Mouse (Mus musculus): ENCODE measurements around the gene Slc19a3. TPM values are rescaled to one million over a fixed set of nuclear protein-coding genes. Genes with fewer than 3 reads are reported as not detected.
"Not testable (repeated sequence)": the region's sequence is repeated elsewhere in the genome, so short reads cannot be mapped to it uniquely, and the experiment has no call there.

The Slc19a3 gene
- polyA plus RNA-seq, 1 experiment, result 0.12 TPM

- DNase-seq (ENCODE audit: low read depth, low spot score), result no peak
- WGBS, result 82% methylated on average over 10 of the region's 10 CpGs
Measured at GRCm38 (mm10) chr1:83015329-83015879, 22.8 kb downstream of the Slc19a3 start.

- no peak for DNase-seq (ENCODE audit: low read depth, low spot score)
- 53% methylated on average over 3 of the region's 3 CpGs for WGBS
Measured at GRCm38 (mm10) chr1:83014477-83014876, 23.8 kb downstream of the Slc19a3 start.

GRCm38 (mm10) chr1:83007471-83007870 lies 30.8 kb downstream of the Slc19a3 start:
- 36% methylated on average over 6 of the region's 6 CpGs for WGBS
- no peak for DNase-seq (ENCODE audit: low read depth, low spot score)

- WGBS, result 70% methylated on average over 8 of the region's 8 CpGs
- no peak for DNase-seq (ENCODE audit: low read depth, low spot score)
Measured at GRCm38 (mm10) chr1:83006218-83007179, 31.7 kb downstream of the Slc19a3 start.

GRCm38 (mm10) chr1:83000306-83000705 lies 37.9 kb downstream of the Slc19a3 start, which contains the start of gene Gm47959:
Gene Gm47959, plus strand, starts transcription at chr1:83000548.
- WGBS, result 97% methylated on average over 9 of the region's 9 CpGs
- not testable (repeated sequence) for DNase-seq (ENCODE audit: low read depth, low spot score)

GRCm38 (mm10) chr1:82993947-82994346 lies 44.3 kb downstream of the Slc19a3 start:
- 94% methylated on average over 3 of the region's 3 CpGs for WGBS
- DNase-seq (ENCODE audit: low read depth, low spot score), result no peak

GRCm38 (mm10) chr1:82992093-82992492 lies 46.2 kb downstream of the Slc19a3 start:
- 39% methylated on average over 6 of the region's 6 CpGs for WGBS
- peak; percentile 69 for DNase-seq (ENCODE audit: low read depth, low spot score)

- DNase-seq (ENCODE audit: low read depth, low spot score), result no peak
Measured at GRCm38 (mm10) chr1:82991596-82991995, 46.7 kb downstream of the Slc19a3 start.

GRCm38 (mm10) chr1:82991062-82991461 lies 47.2 kb downstream of the Slc19a3 start:
- DNase-seq (ENCODE audit: low read depth, low spot score), result peak; percentile 72
- WGBS, result 23% methylated on average over 4 of the region's 4 CpGs

More at GRCm38 (mm10) chr1:82991596-82991995, 46.7 kb downstream of the Slc19a3 start:
- WGBS, result 70% methylated on average over 3 of the region's 3 CpGs

GRCm38 (mm10) chr1:82987530-82988198 lies 50.6 kb downstream of the Slc19a3 start:
- DNase-seq (ENCODE audit: low read depth, low spot score), result no peak
- WGBS, result 33% methylated on average over 4 of the region's 4 CpGs

GRCm38 (mm10) chr1:82986738-82987137 lies 51.5 kb downstream of the Slc19a3 start:
- DNase-seq (ENCODE audit: low read depth, low spot score), result no peak
- 88% methylated on average over 6 of the region's 6 CpGs for WGBS

GRCm38 (mm10) chr1:82977840-82978239 lies 60.4 kb downstream of the Slc19a3 start:
- no peak for DNase-seq (ENCODE audit: low read depth, low spot score)

GRCm38 (mm10) chr1:82975750-82976149 lies 62.5 kb downstream of the Slc19a3 start:
- WGBS, result 62% methylated on average over 5 of the region's 5 CpGs
- no peak for DNase-seq (ENCODE audit: low read depth, low spot score)

- no peak for DNase-seq (ENCODE audit: low read depth, low spot score)
- 68% methylated on average over 9 of the region's 9 CpGs for WGBS
Measured at GRCm38 (mm10) chr1:82974342-82974741, 63.9 kb downstream of the Slc19a3 start.

GRCm38 (mm10) chr1:82973901-82974300 lies 64.3 kb downstream of the Slc19a3 start:
- WGBS, result 44% methylated on average over 6 of the region's 6 CpGs
- DNase-seq (ENCODE audit: low read depth, low spot score), result no peak

GRCm38 (mm10) chr1:82973244-82973643 lies 65.0 kb downstream of the Slc19a3 start:
- WGBS, result 75% methylated on average over 1 of the region's 1 CpGs
- DNase-seq (ENCODE audit: low read depth, low spot score), result no peak

GRCm38 (mm10) chr1:82972046-82972445 lies 66.2 kb downstream of the Slc19a3 start:
- DNase-seq (ENCODE audit: low read depth, low spot score), result no peak
- WGBS, result 51% methylated on average over 4 of the region's 4 CpGs

- WGBS, result 63% methylated on average over 3 of the region's 3 CpGs
- no peak for DNase-seq (ENCODE audit: low read depth, low spot score)
Measured at GRCm38 (mm10) chr1:82966413-82966812, 71.8 kb downstream of the Slc19a3 start.

Measured in large intestine, adult 2 months (tissue).